Mouse (Mus musculus) forebrain, embryonic 14.5 days (tissue): Measurements from ENCODE around the gene Slc12a5. TPM values are rescaled to one million over a fixed set of nuclear protein-coding genes. Genes with fewer than 3 reads are reported as not detected.

Experiments used
- ATAC-seq: fragments of 200-750 bp; cut with Nextera tagmentation; 2 replicates; pipeline ENCODE4 v1.8.0; 2017; ENCODE audit warnings: mild to moderate bottlenecking, moderate library complexity
- DNase-seq: peaks from one replicate; pipeline ENCODE4 v3.0.0-alpha.2; 2015; ENCODE audit warnings: low spot score
- H3K27ac ChIP-seq: fragments of 300-500 bp; sonication (generic); 2 replicates; pipeline ENCODE4 v1.5.1; 2014; ENCODE audit warnings: low read depth, mild to moderate bottlenecking, control low read depth, low read length, moderate library complexity
- H3K27me3 ChIP-seq: fragments of 300-500 bp; sonication (generic); replicated peaks from 2 replicates; pipeline ENCODE4 v1.6.1; 2014; ENCODE audit warnings: low read length, control low read depth, mixed read lengths; ENCODE audit not compliant: control insufficient read depth, insufficient read depth
- H3K36me3 ChIP-seq: fragments of 300-500 bp; sonication (generic); 2 replicates; pipeline ENCODE4 v1.6.1; 2014; ENCODE audit warnings: low read length, control low read depth; ENCODE audit not compliant: control insufficient read depth, insufficient read depth
- H3K4me1 ChIP-seq: fragments of 300-500 bp; sonication (generic); 2 replicates; pipeline ENCODE4 v1.6.1; 2014; ENCODE audit warnings: antibody characterized with exemption, low read length, control low read depth; ENCODE audit not compliant: control insufficient read depth, insufficient read depth
- H3K4me2 ChIP-seq: fragments of 300-500 bp; sonication (generic); 2 replicates; pipeline ENCODE4 v1.6.1; 2014; ENCODE audit warnings: mild to moderate bottlenecking, control low read depth, low read length
- H3K4me3 ChIP-seq: fragments of 300-500 bp; sonication (generic); 2 replicates; pipeline ENCODE4 v1.5.1; 2014; ENCODE audit warnings: low read depth, low read length, control low read depth
- H3K9ac ChIP-seq: fragments of 300-500 bp; sonication (generic); 2 replicates; pipeline ENCODE4 v1.6.1; 2014; ENCODE audit warnings: mild to moderate bottlenecking, low read length, control low read depth, moderate library complexity
- H3K9me3 ChIP-seq: fragments of 300-500 bp; sonication (generic); replicated peaks from 2 replicates; pipeline ENCODE4 v1.6.1; 2016; ENCODE audit warnings: low read length, control low read depth, mixed read lengths; ENCODE audit not compliant: control insufficient read depth
- WGBS: fragments of 180-500 bp; shearing (Covaris S2); extraction: QIAGEN DNeasy Blood & Tissue Kit; methylation state at CpG from one replicate; pipeline ENCODE4 v1.1.7; 2014; 5-methylcytosine and 5-hydroxymethylcytosine counted together
- polyA plus RNA-seq: library from polyadenylated mRNA; unstranded; fragments of >200 nt; fragmentation: Nextera tagmentation; extraction: Ambion mirVana; gene quantifications from 2 replicates; pipeline ENCODE4 v1.2.1, GENCODE M21; 2014

Gene Slc12a5
- polyA plus RNA-seq, 1 experiment from 2014 or later, result 15.1 TPM

- DNase-seq (no peak), ATAC-seq (no peak)
- no peaks in the 10 kb centered on the region for H3K9me3 ChIP-seq
- H3K27ac ChIP-seq, result no peak overlapping the region
- no peak overlapping the region for H3K4me3 ChIP-seq
- 94% methylated on average over 5 of the region's 5 CpGs for WGBS
- H3K9ac ChIP-seq, result no peak overlapping the region
- H3K27me3 ChIP-seq, result no peaks in the 10 kb centered on the region
- no peak overlapping the region for H3K4me2 ChIP-seq
- H3K4me1 ChIP-seq, result no peaks in the 10 kb centered on the region
- peaks cover 61% of the 10 kb centered on the region for H3K36me3 ChIP-seq
Observed at GRCm38 (mm10) chr2:165014935-165015334, 54.3 kb downstream of the Slc12a5 start.

- no peak for ATAC-seq
- H3K9me3 ChIP-seq, result no peaks in the 10 kb centered on the region
- H3K4me3 ChIP-seq, result no peak overlapping the region
- no peak overlapping the region for H3K9ac ChIP-seq
- peaks cover 47% of the 10 kb centered on the region for H3K36me3 ChIP-seq
- no peaks in the 10 kb centered on the region for H3K27me3 ChIP-seq
- no peak overlapping the region for H3K4me2 ChIP-seq
- no peak overlapping the region for H3K27ac ChIP-seq
- no peak for DNase-seq
- H3K4me1 ChIP-seq, result no peaks in the 10 kb centered on the region
- 85% methylated on average over 3 of the region's 3 CpGs for WGBS
Observed at GRCm38 (mm10) chr2:165020490-165020889, 59.9 kb downstream of the Slc12a5 start.

- no peak overlapping the region for H3K9ac ChIP-seq
- H3K36me3 ChIP-seq, result peaks cover 9% of the 10 kb centered on the region
- H3K4me3 ChIP-seq, result no peak overlapping the region
- WGBS, result 85% methylated on average over 1 of the region's 1 CpGs
- H3K27me3 ChIP-seq, result no peaks in the 10 kb centered on the region
- no peaks in the 10 kb centered on the region for H3K9me3 ChIP-seq
- no peak for DNase-seq
- no peak overlapping the region for H3K4me2 ChIP-seq
- H3K27ac ChIP-seq, result no peak overlapping the region
- peaks cover 8% of the 10 kb centered on the region for H3K4me1 ChIP-seq
- ATAC-seq, result no peak
Observed at GRCm38 (mm10) chr2:165027163-165027562, 66.6 kb downstream of the Slc12a5 start.

- 53% methylated on average over 3 of the region's 3 CpGs for WGBS
- ATAC-seq, result no peak
- peaks cover 28% of the 10 kb centered on the region for H3K4me1 ChIP-seq
Observed at GRCm38 (mm10) chr2:165032533-165032932, 71.9 kb downstream of the Slc12a5 start.

GRCm38 (mm10) chr2:165033306-165033705 lies 72.7 kb downstream of the Slc12a5 start:
- 44% methylated on average over 6 of the region's 6 CpGs for WGBS
- DNase-seq, result no peak
- H3K9me3 ChIP-seq, result no peaks in the 10 kb centered on the region
- peak overlapping the region; percentile 70 for H3K4me2 ChIP-seq
- peak overlapping the region; percentile 98 for H3K9ac ChIP-seq
- peak overlapping the region; percentile 98 for H3K4me3 ChIP-seq
- peaks cover 28% of the 10 kb centered on the region for H3K4me1 ChIP-seq
- H3K36me3 ChIP-seq, result no peaks in the 10 kb centered on the region
- no peaks in the 10 kb centered on the region for H3K27me3 ChIP-seq
- ATAC-seq, result no peak
- no peak overlapping the region; the same call in 1 of the 2 replicates for H3K27ac ChIP-seq

More at GRCm38 (mm10) chr2:165032533-165032932, 71.9 kb downstream of the Slc12a5 start:
- H3K27me3 ChIP-seq, result no peaks in the 10 kb centered on the region
- H3K36me3 ChIP-seq, result no peaks in the 10 kb centered on the region
- H3K9me3 ChIP-seq, result no peaks in the 10 kb centered on the region
- peak; percentile 30 for DNase-seq
- H3K4me3 ChIP-seq, result peak overlapping the region; percentile 98
- H3K9ac ChIP-seq, result no peak overlapping the region
- H3K4me2 ChIP-seq, result peak overlapping the region; percentile 70
- no peak overlapping the region for H3K27ac ChIP-seq

GRCm38 (mm10) chr2:165034131-165035057 lies 73.8 kb downstream of the Slc12a5 start, which contains the start of gene Ncoa5:
Gene Ncoa5 (minus strand): TSS chr2:165034867.
- Histone ChIP-seq H3K4me3 (peak within 1 kb of the TSS; percentile 98), H3K36me3 (no peaks in the 10 kb centered on the region), H3K9me3 (no peaks in the 10 kb centered on the region), H3K27me3 (no peaks in the 10 kb centered on the region), H3K9ac (peak within 1 kb of the TSS; percentile 98), H3K27ac (peak within 1 kb of the TSS; percentile 91), H3K4me1 (peaks cover 28% of the 10 kb centered on the region), H3K4me2 (peak within 1 kb of the TSS; percentile 70)
- DNase-seq, result peak; percentile 99
- ATAC-seq, result peak; percentile 98
- WGBS, result under 1% methylated on average over 104 of the region's 111 CpGs

- no peaks in the 10 kb centered on the region for H3K36me3 ChIP-seq
- 20% methylated on average over 5 of the region's 5 CpGs for WGBS
- peak overlapping the region; percentile 74 for H3K27ac ChIP-seq
- DNase-seq (no peak), ATAC-seq (no peak)
- peaks cover 28% of the 10 kb centered on the region for H3K4me1 ChIP-seq
- H3K27me3 ChIP-seq, result no peaks in the 10 kb centered on the region
- peak overlapping the region; percentile 47; the same call in 1 of the 2 replicates for H3K9ac ChIP-seq
- peak overlapping the region; percentile 98 for H3K4me3 ChIP-seq
- no peaks in the 10 kb centered on the region for H3K9me3 ChIP-seq
- peak overlapping the region; percentile 43 for H3K4me2 ChIP-seq
Observed at GRCm38 (mm10) chr2:165035058-165035431, 74.4 kb downstream of the Slc12a5 start.

GRCm38 (mm10) chr2:165037415-165037814 lies 76.8 kb downstream of the Slc12a5 start:
- Histone ChIP-seq H3K4me1 (peaks cover 17% of the 10 kb centered on the region), H3K4me3 (no peak overlapping the region), H3K9ac (no peak overlapping the region), H3K27me3 (no peaks in the 10 kb centered on the region), H3K9me3 (no peaks in the 10 kb centered on the region), H3K4me2 (no peak overlapping the region), H3K27ac (no peak overlapping the region), H3K36me3 (no peaks in the 10 kb centered on the region)
- 79% methylated on average over 4 of the region's 4 CpGs for WGBS
- ATAC-seq (no peak), DNase-seq (no peak)

- Histone ChIP-seq H3K9ac (no peak overlapping the region), H3K36me3 (no peaks in the 10 kb centered on the region), H3K27me3 (no peaks in the 10 kb centered on the region), H3K4me2 (no peak overlapping the region), H3K4me3 (no peak overlapping the region), H3K9me3 (no peaks in the 10 kb centered on the region), H3K4me1 (peaks cover 6% of the 10 kb centered on the region; the same call in 1 of the 2 replicates), H3K27ac (no peak overlapping the region)
- 81% methylated on average over 5 of the region's 5 CpGs for WGBS
- ATAC-seq (no peak), DNase-seq (no peak)
Observed at GRCm38 (mm10) chr2:165042126-165042525, 81.5 kb downstream of the Slc12a5 start.
